Mouse (Mus musculus) liver, adult (tissue): ENCODE results near the gene Ptbp2.

Experiments used
- GATA4 ChIP-seq: IDR thresholded peaks from 2 replicates; pipeline ENCODE4 v1.6.1; 2014; ENCODE audit warnings: mild to moderate bottlenecking, low read length; ENCODE audit not compliant: insufficient replicate concordance

The Ptbp2 gene

GRCm38 (mm10) chr3:119746656-119747055, 37.6 kb downstream of the Ptbp2 start:
- TF ChIP-seq GATA4: peak; percentile 92

GRCm38 (mm10) chr3:119745801-119746200, 38.5 kb downstream of the Ptbp2 start:
- TF ChIP-seq GATA4: no peak; the same call in 1 of the 2 replicates

- TF ChIP-seq GATA4: no peak
Measured at GRCm38 (mm10) chr3:119729863-119730262, 54.4 kb downstream of the Ptbp2 start.

- no peak for TF ChIP-seq GATA4
Measured at GRCm38 (mm10) chr3:119712066-119712465, 72.2 kb downstream of the Ptbp2 start.

GRCm38 (mm10) chr3:119711503-119711902, 72.8 kb downstream of the Ptbp2 start:
- no peak for TF ChIP-seq GATA4

GRCm38 (mm10) chr3:119701467-119701866, 82.8 kb downstream of the Ptbp2 start:
- no peak for TF ChIP-seq GATA4

- TF ChIP-seq GATA4: no peak
Measured at GRCm38 (mm10) chr3:119684741-119685140, 99.5 kb downstream of the Ptbp2 start.
